Mouse (Mus musculus) left cerebral cortex, adult 18-20 months (tissue): ENCODE results near the gene Chd3. TPM values are rescaled to one million over a fixed set of nuclear protein-coding genes. Genes with fewer than 3 reads are reported as not detected.
A peak's percentile ranks its signal among the peaks of the same experiment; 100 is the strongest.

Source experiments
- DNase-seq, 2 experiments: peaks; one replicate each; pipeline ENCODE4 v3.0.0; 2021 to 2022; ENCODE audit warnings: low spot score in 2 of 2, mixed read lengths in 1 of 2
- total RNA-seq, 2 experiments: library from RNA; stranded (reverse); gene quantifications; 2 replicates each; pipeline ENCODE4 v1.2.3; 2021

The Chd3 gene
- total RNA-seq, 2 experiments from 2014 or later: 346 to 387 TPM

- peak; percentile 63 to 77 for DNase-seq
These were observed 21.3 kb upstream of the Chd3 start for GRCm38 (mm10) chr11:69390400-69391034.

- peak in 1 of 2 experiments; percentile 44 for DNase-seq
These were observed 20.6 kb upstream of the Chd3 start for GRCm38 (mm10) chr11:69389531-69390399.

- DNase-seq: no peak
These were observed 19.5 kb upstream of the Chd3 start for GRCm38 (mm10) chr11:69388680-69389079.

GRCm38 (mm10) chr11:69386758-69387157 is 17.6 kb upstream of the Chd3 start:
- no peak for DNase-seq

GRCm38 (mm10) chr11:69384979-69385378 is 15.8 kb upstream of the Chd3 start:
- no peak for DNase-seq

- DNase-seq: no peak
These were observed 13.4 kb upstream of the Chd3 start for GRCm38 (mm10) chr11:69382478-69383105.

GRCm38 (mm10) chr11:69381356-69381755 is 12.2 kb upstream of the Chd3 start:
- no peak for DNase-seq

GRCm38 (mm10) chr11:69379600-69379999 is 10.4 kb upstream of the Chd3 start:
- no peak for DNase-seq

GRCm38 (mm10) chr11:69377766-69378165 is 8.6 kb upstream of the Chd3 start:
- no peak for DNase-seq

- DNase-seq: no peak
These were observed 6.4 kb upstream of the Chd3 start for GRCm38 (mm10) chr11:69375646-69376045.

- no peak for DNase-seq
These were observed 4.2 kb upstream of the Chd3 start for GRCm38 (mm10) chr11:69373223-69373965.

- DNase-seq: no peak
These were observed 3.6 kb upstream of the Chd3 start for GRCm38 (mm10) chr11:69372780-69373170.

- DNase-seq: peak; percentile 59 to 73
These were observed 3.0 kb upstream of the Chd3 start for GRCm38 (mm10) chr11:69372056-69372779.

- DNase-seq: no peak
These were observed 2.4 kb upstream of the Chd3 start for GRCm38 (mm10) chr11:69371601-69372000.

GRCm38 (mm10) chr11:69370817-69371215 is 1.6 kb upstream of the Chd3 start:
- DNase-seq: no peak

GRCm38 (mm10) chr11:69369990-69370816 is 997 bp upstream of the Chd3 start:
- no peak for DNase-seq

GRCm38 (mm10) chr11:69368356-69369214 is 621 bp downstream of the Chd3 start:
- peak; percentile 12 to 30 for DNase-seq

- no peak for DNase-seq
These were observed 1.4 kb downstream of the Chd3 start for GRCm38 (mm10) chr11:69367616-69368355.
